Mouse (Mus musculus): ENCODE measurements at regions not wholly inside any gene's neighbourhood (a gene's known extent, or its start where the extent isn't known, plus 50 kb on each side); places are given as distances from the start of the nearest gene placed in this dataset.

GRCm38 (mm10) chr6:127375711-127376199, 70.9 kb upstream of the Parp11 start:
- in situ Hi-C loops (cut with MboI; ENCODE audit: low sequenced_read_pairs): no loop called here

- in situ Hi-C loops (cut with MboI; ENCODE audit: low sequenced_read_pairs): no loop called here
Observed at GRCm38 (mm10) chr6:127378701-127379100, 67.9 kb upstream of the Parp11 start.

GRCm38 (mm10) chr6:127379511-127379910, 67.1 kb upstream of the Parp11 start:
- in situ Hi-C loops (cut with MboI; ENCODE audit: low sequenced_read_pairs): no loop called here

- in situ Hi-C loops (cut with MboI; ENCODE audit: low sequenced_read_pairs): no loop called here
Observed at GRCm38 (mm10) chr6:127381148-127381888, 65.3 kb upstream of the Parp11 start.

GRCm38 (mm10) chr6:127391258-127392011, 55.2 kb upstream of the Parp11 start:
- in situ Hi-C loops (cut with MboI; ENCODE audit: low sequenced_read_pairs): no loop called here

GRCm38 (mm10) chr6:127392012-127392798, 54.4 kb upstream of the Parp11 start:
- in situ Hi-C loops (cut with MboI; ENCODE audit: low sequenced_read_pairs): no loop called here

GRCm38 (mm10) chr6:127392799-127393172, 53.9 kb upstream of the Parp11 start:
- in situ Hi-C loops (cut with MboI; ENCODE audit: low sequenced_read_pairs): no loop called here

- in situ Hi-C loops (cut with MboI; ENCODE audit: low sequenced_read_pairs): no loop called here
Observed at GRCm38 (mm10) chr6:127393907-127394600, 52.6 kb upstream of the Parp11 start.

Data from CH12F3 (cell line).